Mouse (Mus musculus) ovary, adult 18-20 months (tissue): ENCODE measurements around the gene B3galt1.

Source experiments
- DNase-seq: peaks from one replicate; pipeline ENCODE4 v3.0.0; 2022; ENCODE audit warnings: low spot score, mixed read lengths

The B3galt1 gene

DNA sequence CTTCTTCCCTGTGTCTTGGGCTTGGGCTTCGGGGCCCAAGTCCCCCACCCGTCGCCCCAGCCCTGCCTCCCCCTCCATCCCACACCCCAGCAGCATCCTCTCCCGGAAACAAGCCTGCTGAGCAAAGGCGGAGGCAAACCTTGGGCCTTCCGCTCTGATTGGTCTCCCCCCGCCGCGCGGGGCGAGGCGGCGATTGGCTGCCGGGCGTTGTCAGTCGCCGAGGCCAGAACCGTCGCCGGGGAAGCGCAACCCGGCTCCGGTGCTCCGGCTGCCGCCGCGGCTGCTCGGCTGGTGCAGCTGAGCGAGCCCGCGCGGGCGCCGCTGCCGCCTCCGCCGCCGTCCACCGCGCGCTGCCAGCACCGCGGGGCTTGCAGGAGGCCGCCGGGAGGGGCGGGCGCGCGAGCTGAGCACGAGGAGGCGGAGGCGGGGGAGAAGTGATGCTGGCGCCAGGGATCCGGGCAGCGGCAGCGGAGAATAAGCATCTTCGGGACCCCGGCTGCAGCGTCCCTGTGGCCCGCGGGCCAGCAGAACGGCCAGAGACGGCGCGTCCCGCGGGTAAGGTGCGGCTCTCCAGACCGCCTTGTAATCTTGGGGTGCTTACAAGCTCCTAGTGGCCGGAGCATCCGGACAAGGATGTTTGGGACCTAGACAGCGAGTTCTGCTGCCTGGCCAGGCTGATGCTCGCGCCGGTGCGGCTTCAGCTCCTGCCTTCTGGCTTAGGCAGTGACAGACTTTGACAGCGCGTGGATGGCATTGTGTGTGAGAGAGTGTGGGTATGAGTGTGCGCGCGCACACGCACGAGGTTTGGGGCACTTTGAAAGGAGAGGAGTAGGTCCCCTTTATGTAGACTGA, at the start of gene B3galt1:
Gene B3galt1 (plus strand): TSS at position 392 of the 852 bp plus-strand sequence.
- DNase-seq: peak; percentile 72

DNA sequence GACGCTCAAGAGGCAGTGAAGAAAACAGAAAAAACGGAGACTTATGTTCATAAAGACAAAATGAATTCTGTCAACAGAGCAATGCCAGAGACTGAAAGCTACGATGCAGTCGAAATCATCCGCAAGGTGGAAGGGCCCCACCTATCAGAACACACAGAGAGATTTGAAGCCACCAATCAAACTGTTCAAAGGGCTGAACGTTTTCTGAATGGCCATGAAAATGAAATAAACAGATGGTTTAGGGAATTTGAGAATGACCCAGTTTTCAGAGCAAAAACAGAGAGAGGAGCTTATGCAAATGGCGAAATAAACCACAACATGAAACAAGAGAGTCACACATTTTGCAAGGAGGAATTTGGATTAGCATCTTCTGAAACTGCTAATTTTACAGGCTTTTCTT, 49.3 kb upstream of the B3galt1 start:
- no peak for DNase-seq

DNA sequence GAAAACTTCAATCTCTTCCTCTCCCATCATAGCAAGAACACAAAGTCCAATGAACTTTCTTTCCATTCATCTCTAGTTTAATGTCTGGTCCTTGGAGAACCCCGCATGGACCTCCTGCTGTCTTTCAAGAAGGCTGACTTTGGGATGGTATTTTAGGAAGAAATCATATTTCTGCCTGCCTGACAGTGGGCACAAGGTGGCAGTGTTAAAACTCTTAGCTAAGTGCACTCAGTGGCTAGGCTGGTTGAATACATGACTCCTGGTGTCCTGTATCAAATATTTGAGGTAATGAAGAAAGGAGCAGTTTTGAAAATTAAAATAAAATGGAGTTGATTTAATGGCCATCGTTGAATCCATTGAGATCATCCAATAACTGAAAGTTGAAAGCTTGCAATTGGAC, 30.3 kb upstream of the B3galt1 start:
- DNase-seq: no peak

GRCm38 (mm10) chr2:67539426-67539825, 26.2 kb upstream of the B3galt1 start:
- DNase-seq: no peak

DNA sequence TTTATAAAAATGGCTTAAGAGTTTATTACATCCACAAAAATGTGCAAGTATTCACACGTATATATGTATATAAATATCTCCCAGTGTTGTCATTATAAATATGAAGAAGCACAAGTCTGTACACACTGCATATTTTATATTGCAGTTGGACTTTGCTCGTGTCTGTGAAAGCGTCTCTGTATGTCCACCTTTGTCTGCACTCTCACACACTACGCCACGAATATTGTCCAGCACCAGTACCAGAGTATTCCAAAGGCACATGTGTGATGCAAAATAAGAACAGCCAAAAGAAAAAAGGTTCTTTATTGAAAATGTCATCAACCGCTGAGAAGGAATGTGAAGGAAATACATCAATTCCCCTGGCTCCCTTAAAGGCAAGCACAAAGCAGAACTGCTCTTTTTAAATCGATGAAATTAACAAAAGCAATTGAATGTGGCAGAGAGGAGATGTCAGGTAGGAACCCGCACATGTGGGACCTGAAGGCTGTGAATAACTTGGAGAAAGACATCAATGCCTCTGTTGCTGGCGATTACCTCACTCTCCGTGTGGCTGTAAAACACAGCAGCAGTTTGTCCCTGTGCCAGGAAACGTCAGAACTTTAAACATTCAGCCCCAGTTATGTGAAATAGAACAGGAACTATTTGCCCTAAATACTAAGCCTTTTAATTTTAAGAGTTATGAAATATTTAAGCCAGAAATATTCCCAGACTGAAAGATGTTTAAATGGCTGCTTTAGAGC, 23.5 kb upstream of the B3galt1 start:
- DNase-seq: no peak

- no peak for DNase-seq
Observed at GRCm38 (mm10) chr2:67544426-67544825, 21.2 kb upstream of the B3galt1 start.

- DNase-seq: no peak
Observed at GRCm38 (mm10) chr2:67564851-67565479, 706 bp upstream of the B3galt1 start.

DNA sequence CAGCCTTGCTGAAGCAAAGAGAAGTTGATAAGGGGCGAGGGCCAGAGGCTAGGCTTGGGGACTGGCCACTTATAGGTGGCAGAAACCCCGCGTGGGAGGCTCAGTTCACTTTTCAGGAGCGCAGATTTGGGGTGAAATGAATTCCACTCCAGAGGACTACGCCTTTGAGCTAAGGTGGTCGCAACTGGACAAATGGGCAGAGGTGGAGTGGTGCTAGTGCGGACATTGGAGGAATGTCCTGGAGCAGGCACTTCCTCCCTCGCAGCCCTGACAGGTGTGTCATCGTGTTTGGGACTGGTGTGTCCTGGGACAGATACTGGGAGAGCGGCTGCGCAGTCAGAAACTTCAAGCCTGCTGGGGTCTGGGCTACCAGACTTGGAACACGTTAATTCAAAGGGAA, 895 bp downstream of the B3galt1 start:
- DNase-seq: no peak

DNA sequence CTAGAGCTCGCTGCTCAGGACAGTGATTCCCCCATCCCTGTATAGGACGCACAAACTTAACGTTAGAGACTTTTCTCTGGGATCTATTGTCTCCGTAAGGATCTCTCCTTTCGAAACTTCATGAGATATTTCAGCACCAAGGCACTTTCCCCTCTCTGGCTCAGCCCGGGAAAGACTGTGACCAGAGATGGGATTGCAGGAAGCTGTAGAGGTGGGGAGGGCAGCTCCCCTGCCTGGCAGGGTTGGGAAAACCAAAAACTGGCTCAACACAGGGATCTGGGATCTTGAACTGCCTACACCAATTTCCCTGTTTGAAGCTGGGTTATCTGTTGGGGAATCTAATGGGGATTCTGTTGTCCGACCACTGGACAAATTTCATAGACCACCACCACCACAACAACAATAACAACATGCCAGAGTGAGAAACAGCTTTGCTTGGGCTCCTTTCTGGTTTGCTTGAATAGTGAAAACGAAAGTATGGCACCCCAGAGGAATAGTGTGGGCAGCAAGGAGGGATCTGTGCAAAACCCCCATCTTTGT, 1.5 kb downstream of the B3galt1 start:
- no peak for DNase-seq

DNA sequence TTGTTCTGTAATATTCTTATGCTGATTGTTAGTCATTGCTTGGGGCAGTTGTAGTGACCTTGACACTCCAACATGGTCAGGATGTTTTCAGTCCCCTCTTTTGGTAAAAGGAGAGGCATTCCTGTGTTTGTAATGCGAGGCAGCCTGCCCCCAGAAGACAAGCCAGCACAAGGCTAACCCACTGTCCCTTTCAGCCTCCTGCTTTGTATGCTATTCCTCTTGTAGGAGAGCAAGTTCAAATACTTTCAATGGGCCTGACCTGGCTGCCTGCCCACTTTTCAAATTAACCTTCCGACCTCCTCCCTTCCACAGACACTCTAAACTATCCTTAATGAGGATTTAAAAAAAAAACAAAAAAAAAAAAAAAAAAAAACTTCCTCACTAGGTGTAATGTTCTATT, 11.0 kb downstream of the B3galt1 start:
- no peak for DNase-seq

GRCm38 (mm10) chr2:67583091-67583490, 17.4 kb downstream of the B3galt1 start:
- no peak for DNase-seq

DNA sequence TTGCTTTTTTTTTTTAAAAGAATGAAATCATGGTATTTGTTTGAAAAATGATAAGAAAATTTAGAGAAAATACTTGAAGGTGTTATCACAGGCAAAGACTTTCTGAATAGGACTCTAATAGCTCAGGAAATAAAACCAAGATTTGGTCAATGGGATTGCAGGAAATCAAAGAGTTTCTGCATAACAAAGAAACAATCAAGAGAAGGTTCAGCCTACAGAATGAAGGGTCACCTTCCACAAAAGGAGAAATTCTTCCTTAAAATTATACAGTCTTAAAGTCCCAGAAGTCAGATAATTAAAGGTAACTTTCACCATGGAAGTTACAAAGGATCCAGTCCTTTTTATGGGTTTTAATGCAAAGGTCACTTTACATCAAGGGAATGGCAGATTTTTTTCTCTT, 24.7 kb downstream of the B3galt1 start:
- no peak for DNase-seq

DNA sequence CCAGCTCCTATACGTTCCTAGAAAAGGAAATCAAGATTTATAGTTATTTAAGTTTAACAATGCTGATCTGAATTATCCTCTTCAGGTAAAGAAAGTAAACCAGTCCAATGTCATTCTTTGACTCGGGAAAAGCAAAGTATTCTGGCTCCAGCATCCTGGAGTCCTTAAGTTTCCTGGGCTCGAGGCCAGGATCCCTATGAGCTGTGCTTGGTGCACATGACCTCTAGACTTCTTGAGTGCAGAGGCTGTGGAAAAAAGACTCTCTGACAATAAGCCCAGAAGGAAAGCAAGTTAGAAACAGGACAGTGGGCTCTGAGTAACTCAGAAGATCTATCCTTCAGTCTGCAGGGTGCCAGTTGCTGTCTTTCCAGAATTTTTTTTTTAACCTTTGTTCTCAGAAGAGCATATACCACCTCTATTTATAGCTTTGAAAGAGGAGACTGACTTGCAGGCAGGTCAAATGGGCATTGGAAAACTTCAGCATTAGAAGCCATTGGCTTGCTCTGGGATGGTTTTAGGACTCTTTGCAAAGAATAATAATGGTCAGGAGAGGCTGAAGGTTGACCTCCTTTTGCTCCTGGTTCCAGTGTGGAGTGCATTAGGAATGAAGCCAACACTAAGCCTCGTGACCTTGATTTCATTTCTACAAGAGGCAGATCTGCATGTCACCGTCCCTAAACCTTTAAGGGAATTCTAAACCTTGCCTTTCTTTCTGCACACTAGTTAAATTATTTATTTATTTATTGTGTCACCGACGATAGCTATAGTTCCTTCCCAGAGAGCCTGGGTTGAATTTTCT, 26.4 kb downstream of the B3galt1 start:
- no peak for DNase-seq

DNA sequence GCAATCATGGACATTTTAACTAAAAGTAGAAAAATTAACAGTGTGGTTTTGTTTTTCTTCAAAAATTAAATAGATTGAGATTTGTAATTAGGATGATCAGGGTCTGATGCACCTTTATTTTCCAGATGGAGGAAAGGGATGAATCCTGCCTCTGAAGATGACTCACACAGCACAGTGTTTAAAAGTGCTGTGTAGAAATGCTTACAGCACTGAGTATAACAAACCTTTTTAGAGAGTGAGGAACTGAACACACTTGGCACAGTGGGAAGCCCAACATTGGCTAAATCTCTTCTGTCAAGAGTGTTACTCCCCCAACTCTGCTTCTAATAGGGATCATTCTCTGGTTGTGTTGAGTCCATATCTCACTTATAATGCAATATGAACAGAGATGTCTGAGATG, 57.2 kb downstream of the B3galt1 start:
- DNase-seq: no peak

- no peak for DNase-seq
Observed at GRCm38 (mm10) chr2:67627667-67628066, 62.0 kb downstream of the B3galt1 start.

GRCm38 (mm10) chr2:67628289-67628688, 62.6 kb downstream of the B3galt1 start:
- DNase-seq: no peak

DNA sequence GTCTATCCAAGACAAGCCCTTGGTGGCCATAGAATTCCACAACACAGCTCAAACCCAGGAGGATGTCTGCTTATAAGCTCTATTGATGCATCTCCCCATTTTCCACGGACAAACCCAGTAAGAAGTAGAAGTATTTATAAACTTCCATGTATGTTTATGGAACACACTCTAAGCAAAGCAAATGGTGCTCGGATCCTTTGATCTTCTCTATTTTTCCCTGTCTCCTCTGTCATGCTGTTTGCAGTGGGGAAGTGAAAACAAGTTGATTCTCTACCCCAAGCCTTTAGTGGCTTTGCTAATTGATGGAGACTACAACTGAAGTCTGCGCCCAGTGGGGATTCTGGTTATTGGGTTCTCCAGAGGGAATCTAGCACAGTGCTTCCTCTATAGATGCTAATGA, 89.2 kb downstream of the B3galt1 start:
- no peak for DNase-seq

GRCm38 (mm10) chr2:67657372-67657771, 91.7 kb downstream of the B3galt1 start:
- DNase-seq: no peak

DNA sequence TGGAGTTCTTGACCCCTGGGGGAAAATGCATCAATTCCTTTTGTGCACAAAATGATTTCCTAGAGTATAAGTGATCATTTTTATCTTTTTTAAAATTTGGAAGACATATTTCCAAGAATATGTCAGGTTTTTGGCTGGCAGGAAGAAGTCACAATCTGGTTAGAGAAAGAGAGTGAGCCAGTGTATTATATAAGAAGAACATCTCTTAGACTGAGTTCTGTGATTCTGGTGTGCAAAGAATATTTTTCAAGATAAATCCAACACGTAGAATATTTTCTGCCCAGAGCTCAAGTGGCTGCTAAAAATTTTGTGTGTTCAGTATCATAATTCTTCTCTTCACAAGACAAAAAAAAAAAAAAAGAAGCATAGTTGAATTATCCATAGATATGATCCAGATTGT, 92.4 kb downstream of the B3galt1 start:
- no peak for DNase-seq

GRCm38 (mm10) chr2:67671721-67672120, 106.0 kb downstream of the B3galt1 start:
- no peak for DNase-seq

- no peak for DNase-seq
Observed at GRCm38 (mm10) chr2:67677697-67678096, 112.0 kb downstream of the B3galt1 start.

- no peak for DNase-seq
Observed at GRCm38 (mm10) chr2:67724249-67724648, 158.6 kb downstream of the B3galt1 start.
